Mouse (Mus musculus): ENCODE measurements around the gene Gm5269. TPM values are rescaled to one million over a fixed set of nuclear protein-coding genes. Genes with fewer than 3 reads are reported as not detected.

Gm5269 gene
- total RNA-seq (2012; rRNA removed) (not detected in 2 replicates), total RNA-seq (2014; rRNA removed) (not detected in 2 replicates), polyA plus RNA-seq (2012; ENCODE audit: insufficient read length, low read depth) (1.00 and 2.2 TPM in 2 replicates)

GRCm38 (mm10) chr1:45890173-45890572 lies at the start of gene Gm5269:
Gene Gm5269, minus strand, starts transcription at chr1:45890273.
- Histone ChIP-seq H3K4me1 (ENCODE audit: control insufficient read depth in 1 of 2, insufficient read depth in 2 of 2) (no peaks in the 10 kb centered on the region), H3K9ac (ENCODE audit: insufficient read depth, low read depth) (no peak within 1 kb of the TSS), H3K36me3 (replicated peaks in 1 of 2; ENCODE audit: control insufficient read depth in 1 of 2, insufficient read depth in 1 of 2, low read length in 1 of 2) (no peaks in the 10 kb centered on the region), H3K9me3 (replicated peaks; ENCODE audit: low read length) (no peaks in the 10 kb centered on the region), H3K4me2 (ENCODE audit: insufficient read depth, low read depth, poor library complexity, severe bottlenecking) (no peak within 1 kb of the TSS), H3K4me3 (replicated peaks in 1 of 3; ENCODE audit: low read depth in 2 of 3, low read length in 2 of 3, poor library complexity in 1 of 3) (no peak within 1 kb of the TSS), H3K27ac (ENCODE audit: insufficient read depth, low read depth) (no peak within 1 kb of the TSS), H3K27me3 (replicated peaks) (no peaks in the 10 kb centered on the region), H3K79me2 (replicated peaks; ENCODE audit: control insufficient read depth, extremely low read depth, insufficient read depth, poor library complexity, severe bottlenecking) (no peaks in the 10 kb centered on the region)
- in situ Hi-C loops (cut with MboI; ENCODE audit: low pct_ligation_motif_present, low pct_unique_long_range_greater_than_20kb, low sequenced_read_pairs) = no loop called here
- no peak for DNase-seq (ENCODE audit: extremely low read depth)
- TF ChIP-seq USF1 (IDR thresholded peaks at IDR 0.05; ENCODE audit: low read depth, low read length) (no peak), CTCF (conservative IDR thresholded peaks at IDR 0.05 in 1 of 2, IDR thresholded peaks at IDR 0.05 in 1 of 2; ENCODE audit: low read depth in 2 of 2, low read length in 2 of 2) (no peak), HCFC1 (IDR thresholded peaks at IDR 0.05; ENCODE audit: low read depth, low read length) (no peak), NELFE (IDR thresholded peaks at IDR 0.05; ENCODE audit: low read depth, low read length) (no peak), SIN3A (IDR thresholded peaks at IDR 0.05; ENCODE audit: low read length) (no peak), MAX (IDR thresholded peaks at IDR 0.05; ENCODE audit: low read length) (no peak), TCF12 (IDR thresholded peaks at IDR 0.05; ENCODE audit: low read depth, low read length) (no peak), TBP (conservative IDR thresholded peaks at IDR 0.05; ENCODE audit: low read depth, low read length) (no peak), ZC3H11A (IDR thresholded peaks at IDR 0.05; ENCODE audit: low read depth, low read length) (no peak), EP300 (IDR thresholded peaks at IDR 0.05; ENCODE audit: low read length) (no peak), ELF1 (IDR thresholded peaks at IDR 0.05; ENCODE audit: low read depth, low read length) (no peak), ETS1 (conservative IDR thresholded peaks at IDR 0.05; ENCODE audit: low read depth, low read length) (no peak)
- dilution Hi-C loops (cut with MboI; ENCODE audit: extremely low pct_ligation_motif_present, extremely low pct_unique_long_range_greater_than_20kb, low sequenced_read_pairs) = no loop called here

GRCm38 (mm10) chr1:45931127-45931526 lies 41.1 kb upstream of the Gm5269 start:
- TF ChIP-seq ELF1 (IDR thresholded peaks at IDR 0.05; ENCODE audit: low read depth, low read length) (no peak), JUN (IDR thresholded peaks at IDR 0.05; ENCODE audit: insufficient read depth, low read depth, low read length) (no peak), CTCF (conservative IDR thresholded peaks at IDR 0.05 in 1 of 2, IDR thresholded peaks at IDR 0.05 in 1 of 2; ENCODE audit: low read depth in 2 of 2, low read length in 2 of 2) (peak in 1 of 2 experiments; percentile 23; a peak in 1 of 4 replicates), MAZ (IDR thresholded peaks at IDR 0.05; ENCODE audit: low read depth, low read length) (no peak), BHLHE40 (IDR thresholded peaks at IDR 0.05; ENCODE audit: low read depth, low read length) (no peak), RAD21 (IDR thresholded peaks at IDR 0.05; ENCODE audit: low read depth, low read length) (peak; percentile 24), CHD1 (IDR thresholded peaks at IDR 0.05; ENCODE audit: low read depth, low read length) (no peak), EP300 (IDR thresholded peaks at IDR 0.05; ENCODE audit: low read length) (no peak), SMC3 (IDR thresholded peaks at IDR 0.05; ENCODE audit: low read depth, low read length) (0 out of 2 replicates have a peak, but pooled peaks have one; percentile 2), ETS1 (conservative IDR thresholded peaks at IDR 0.05; ENCODE audit: low read depth, low read length) (no peak), USF1 (IDR thresholded peaks at IDR 0.05; ENCODE audit: low read depth, low read length) (no peak)
- no peak for DNase-seq (ENCODE audit: extremely low read depth)
- no peak overlapping the region for H3K4me3 ChIP-seq (replicated peaks in 1 of 3; ENCODE audit: low read depth in 2 of 3, low read length in 2 of 3, poor library complexity in 1 of 3)
- no peaks in the 10 kb centered on the region for H3K4me1 ChIP-seq (ENCODE audit: control insufficient read depth in 1 of 2, insufficient read depth in 2 of 2)
- no peaks in the 10 kb centered on the region for H3K9me3 ChIP-seq (replicated peaks; ENCODE audit: low read length)
- no peaks in the 10 kb centered on the region for H3K79me2 ChIP-seq (replicated peaks; ENCODE audit: control insufficient read depth, extremely low read depth, insufficient read depth, poor library complexity, severe bottlenecking)
- no peak overlapping the region for H3K4me2 ChIP-seq (ENCODE audit: insufficient read depth, low read depth, poor library complexity, severe bottlenecking)
- H3K27ac ChIP-seq (ENCODE audit: insufficient read depth, low read depth) = no peak overlapping the region
- in situ Hi-C loops (cut with MboI; ENCODE audit: low pct_ligation_motif_present, low pct_unique_long_range_greater_than_20kb, low sequenced_read_pairs) = no loop called here
- dilution Hi-C loops (cut with MboI; ENCODE audit: extremely low pct_ligation_motif_present, extremely low pct_unique_long_range_greater_than_20kb, low sequenced_read_pairs) = no loop called here
- no peaks in the 10 kb centered on the region for H3K36me3 ChIP-seq (replicated peaks in 1 of 2; ENCODE audit: control insufficient read depth in 1 of 2, insufficient read depth in 1 of 2, low read length in 1 of 2)
- H3K9ac ChIP-seq (ENCODE audit: insufficient read depth, low read depth) = no peak overlapping the region
- H3K27me3 ChIP-seq (replicated peaks) = no peaks in the 10 kb centered on the region

Measured in CH12.LX (cell line).